Mouse (Mus musculus) bone marrow, adult 2 months (tissue): ENCODE results near the gene Zfp513. TPM values are rescaled to one million over a fixed set of nuclear protein-coding genes. Genes with fewer than 3 reads are reported as not detected.

ENCODE experiments used
- H3K27ac ChIP-seq: fragments of 200-500 bp; 2 replicates; pipeline ENCODE4 v1.5.1; 2012; ENCODE audit warnings: low read depth, mild to moderate bottlenecking, control low read depth, inconsistent platforms, low read length; ENCODE audit not compliant: control insufficient read depth, poor library complexity, insufficient read depth
- H3K4me1 ChIP-seq: fragments of 200-500 bp; 2 replicates; pipeline ENCODE4 v1.6.1; 2011; ENCODE audit warnings: low read length; ENCODE audit not compliant: control insufficient read depth, insufficient read depth
- H3K4me3 ChIP-seq: fragments of 200-500 bp; replicated peaks from 2 replicates; pipeline ENCODE3; 2011; ENCODE audit warnings: mild to moderate bottlenecking, low read depth, low read length, control low read depth; ENCODE audit not compliant: control insufficient read depth
- CTCF ChIP-seq: fragments of 200-500 bp; IDR thresholded peaks from 2 replicates; pipeline ENCODE4 v1.5.1; 2011; ENCODE audit warnings: low read length, control low read depth; ENCODE audit not compliant: control insufficient read depth, insufficient read depth
- POLR2A ChIP-seq: fragments of 200-500 bp; IDR thresholded peaks from 2 replicates; pipeline ENCODE4 v1.6.1; 2011; ENCODE audit warnings: low read depth, mild to moderate bottlenecking, control low read depth, low read length, borderline replicate concordance; ENCODE audit not compliant: control insufficient read depth
- WGBS: fragments of 180-500 bp; shearing (Covaris S2); methylation state at CpG from one replicate; pipeline ENCODE4 v1.1.7; 2018; 5-methylcytosine and 5-hydroxymethylcytosine counted together
- polyA plus RNA-seq: library from polyadenylated mRNA; stranded (reverse); fragments of >200 nt; gene quantifications from 2 replicates; pipeline ENCODE4 v1.2.4, GENCODE M21; 2011; ENCODE audit warnings: low replicate concordance; ENCODE audit not compliant: missing spikeins, insufficient read depth, insufficient read length

The Zfp513 gene
- polyA plus RNA-seq, result 28.8 and 54.0 TPM in 2 replicates

- under 1% methylated on average over 53 of the region's 53 CpGs for WGBS
- Histone ChIP-seq H3K4me1 (no peaks in the 10 kb centered on the region), H3K27ac (peak within 1 kb of the TSS; percentile 73), H3K4me3 (peak within 1 kb of the TSS; percentile 72)
- no peak for TF ChIP-seq CTCF
- TF ChIP-seq POLR2A, result peak; percentile 82
Observed at GRCm38 (mm10) chr5:31201742-31202590, at the start of gene Zfp513. Gene Zfp513, minus strand, starts transcription at chr5:31202303.

- peak within 1 kb of the TSS; percentile 56 for H3K4me3 ChIP-seq
- no peak for TF ChIP-seq POLR2A
- TF ChIP-seq CTCF, result no peak
- WGBS, result 86% methylated on average over 47 of the region's 47 CpGs
- no peaks in the 10 kb centered on the region for H3K4me1 ChIP-seq
- H3K27ac ChIP-seq, result no peak within 1 kb of the TSS
Observed at GRCm38 (mm10) chr5:31251541-31252101, 49.5 kb upstream of the Zfp513 start, which contains the start of gene Krtcap3. Gene Krtcap3, plus strand, starts transcription at chr5:31251691.

DNA sequence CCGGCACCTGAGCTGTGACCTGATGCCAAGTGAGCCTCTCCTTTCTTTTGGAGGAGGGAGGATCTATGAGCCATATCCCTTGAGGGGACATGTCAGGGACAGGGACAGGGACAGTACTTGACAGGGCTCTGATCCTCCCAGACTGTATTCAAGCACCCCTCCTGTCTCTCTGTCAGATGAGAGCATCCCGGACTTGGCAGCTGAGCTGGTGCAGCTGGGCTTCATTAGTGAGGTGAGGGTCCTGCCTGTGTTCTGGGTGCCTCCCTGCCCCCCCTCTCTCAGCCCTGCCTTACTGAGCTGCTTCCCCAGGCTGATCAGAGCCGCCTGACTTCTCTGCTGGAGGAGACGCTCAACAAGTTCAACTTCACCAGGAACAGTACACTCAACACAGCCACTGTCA, 48.6 kb upstream of the Zfp513 start:
- Histone ChIP-seq H3K4me3 (no peak overlapping the region), H3K4me1 (no peaks in the 10 kb centered on the region), H3K27ac (no peak overlapping the region)
- WGBS, result 81% methylated on average over 4 of the region's 4 CpGs
- TF ChIP-seq POLR2A, result no peak
- no peak for TF ChIP-seq CTCF

DNA sequence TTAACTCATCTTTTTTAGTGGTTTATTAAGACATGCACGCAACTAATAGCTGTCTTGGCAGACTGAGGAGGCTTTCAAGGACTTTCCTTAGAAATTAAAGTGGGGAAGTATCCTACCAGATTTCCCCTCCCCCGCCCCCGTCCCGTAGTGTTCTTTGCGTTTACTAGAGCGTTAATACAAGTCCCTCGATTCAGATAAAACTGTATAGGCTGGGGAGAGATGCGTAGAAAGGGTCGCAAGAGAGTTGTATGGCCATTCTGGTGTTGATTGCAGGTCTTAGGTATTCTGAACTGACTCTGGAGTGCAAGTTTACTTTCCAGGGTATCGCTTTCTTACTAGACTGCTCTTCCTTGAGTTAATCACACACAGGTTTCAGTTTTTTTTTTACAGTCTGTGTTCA, 40.1 kb upstream of the Zfp513 start:
- no peak overlapping the region for H3K4me3 ChIP-seq
- no peak overlapping the region for H3K27ac ChIP-seq

GRCm38 (mm10) chr5:31241522-31242034, 39.5 kb upstream of the Zfp513 start:
- Histone ChIP-seq H3K4me1 (no peaks in the 10 kb centered on the region), H3K4me3 (peak overlapping the region; percentile 89), H3K27ac (peak overlapping the region; percentile 5)
- WGBS, result 2% methylated on average over 13 of the region's 13 CpGs
- TF ChIP-seq CTCF (no peak), POLR2A (no peak)

More for the DNA sequence above, 40.1 kb upstream of the Zfp513 start:
- WGBS, result 23% methylated on average over 10 of the region's 10 CpGs
- TF ChIP-seq POLR2A (no peak), CTCF (no peak)
- H3K4me1 ChIP-seq, result no peaks in the 10 kb centered on the region

- Histone ChIP-seq H3K4me1 (no peaks in the 10 kb centered on the region), H3K4me3 (peak within 1 kb of the TSS; percentile 89), H3K27ac (peak within 1 kb of the TSS; percentile 99)
- peak; percentile 92; the same call in 1 of the 2 replicates for TF ChIP-seq POLR2A
- TF ChIP-seq CTCF, result no peak
- 1% methylated on average over 101 of the region's 103 CpGs for WGBS
Observed at GRCm38 (mm10) chr5:31240637-31241521, 38.8 kb upstream of the Zfp513 start, which contains the start of the genes Nrbp1 and Gm9970. Gene Nrbp1, plus strand, starts transcription at chr5:31240864. Gene Gm9970, minus strand, starts transcription at chr5:31241232.

DNA sequence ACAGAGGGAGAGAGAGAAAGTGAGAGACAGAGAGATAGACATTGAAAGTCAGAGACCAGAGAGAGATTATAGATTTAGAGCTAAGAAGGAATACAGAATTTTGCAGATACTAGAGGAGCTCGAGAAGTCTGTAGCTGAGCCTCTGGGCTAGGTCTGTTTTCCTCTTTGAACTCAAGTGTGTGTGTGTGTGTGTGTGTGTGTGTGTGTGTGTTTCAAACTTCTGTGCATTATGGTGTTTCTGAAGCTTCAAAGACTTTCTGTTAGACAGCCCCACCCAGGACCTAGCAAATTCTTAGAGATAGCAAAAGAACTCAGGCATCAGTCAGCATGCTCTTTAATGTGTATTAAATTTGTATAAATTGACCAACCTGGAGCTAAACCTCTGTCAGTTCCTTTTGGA, 24.5 kb upstream of the Zfp513 start:
- Histone ChIP-seq H3K4me3 (no peak overlapping the region), H3K4me1 (no peaks in the 10 kb centered on the region; the same call in none of the 2 replicates), H3K27ac (no peak overlapping the region)
- WGBS, result 58% methylated on average over 1 of the region's 1 CpGs
- TF ChIP-seq CTCF (no peak), POLR2A (no peak)

- 90% methylated on average over 9 of the region's 9 CpGs for WGBS
- H3K4me3 ChIP-seq, result no peak overlapping the region
- peaks cover 1% of the 10 kb centered on the region; the same call in 1 of the 2 replicates for H3K4me1 ChIP-seq
- TF ChIP-seq CTCF, result no peak
- TF ChIP-seq POLR2A, result no peak
- no peak overlapping the region for H3K27ac ChIP-seq
Observed at GRCm38 (mm10) chr5:31222696-31223095, 20.6 kb upstream of the Zfp513 start.
